Mouse (Mus musculus): ENCODE measurements at regions not wholly inside any gene's neighbourhood (a gene's known extent, or its start where the extent isn't known, plus 50 kb on each side); places are given as distances from the start of the nearest gene placed in this dataset.

GRCm38 (mm10) chr15:67725239-67725638, 1224.5 kb upstream of the Lrrc6 start:
- no peak for DNase-seq

- no peak for DNase-seq
Measured at GRCm38 (mm10) chr15:67714203-67714602, 1213.5 kb upstream of the Lrrc6 start.

GRCm38 (mm10) chr15:67686140-67686539, 1185.4 kb upstream of the Lrrc6 start:
- no peak for DNase-seq

GRCm38 (mm10) chr15:67673276-67673675, 1172.6 kb upstream of the Lrrc6 start:
- no peak for DNase-seq

GRCm38 (mm10) chr15:67636155-67636554, 1135.4 kb upstream of the Lrrc6 start:
- DNase-seq: peak; percentile 10

GRCm38 (mm10) chr15:67626704-67627287, 1126.1 kb upstream of the Lrrc6 start:
- no peak for DNase-seq

GRCm38 (mm10) chr15:67611896-67612295, 1111.2 kb upstream of the Lrrc6 start:
- no peak for DNase-seq

- DNase-seq: no peak
Measured at GRCm38 (mm10) chr15:67598426-67598825, 1097.7 kb upstream of the Lrrc6 start.

GRCm38 (mm10) chr15:67576581-67576980, 1075.9 kb upstream of the Lrrc6 start:
- DNase-seq: no peak

GRCm38 (mm10) chr15:67571614-67572013, 1070.9 kb upstream of the Lrrc6 start:
- DNase-seq: no peak

- no peak for DNase-seq
Measured at GRCm38 (mm10) chr15:67557304-67557703, 1056.6 kb upstream of the Lrrc6 start.

- DNase-seq: no peak
Measured at GRCm38 (mm10) chr15:67551911-67552310, 1051.2 kb upstream of the Lrrc6 start.

- DNase-seq: no peak
Measured at GRCm38 (mm10) chr15:67546896-67547400, 1046.2 kb upstream of the Lrrc6 start.

- DNase-seq: no peak
Measured at GRCm38 (mm10) chr15:67545745-67546144, 1045.0 kb upstream of the Lrrc6 start.

- no peak for DNase-seq
Measured at GRCm38 (mm10) chr15:67513722-67514121, 1013.0 kb upstream of the Lrrc6 start.

GRCm38 (mm10) chr15:67495001-67495658, 994.4 kb upstream of the Lrrc6 start:
- DNase-seq: no peak

GRCm38 (mm10) chr15:67481733-67482132, 981.0 kb upstream of the Lrrc6 start:
- DNase-seq: no peak

- no peak for DNase-seq
Measured at GRCm38 (mm10) chr15:67474325-67474724, 973.6 kb upstream of the Lrrc6 start.

GRCm38 (mm10) chr15:67472979-67473378, 972.3 kb upstream of the Lrrc6 start:
- no peak for DNase-seq

GRCm38 (mm10) chr15:67471283-67471682, 970.6 kb upstream of the Lrrc6 start:
- no peak for DNase-seq

- no peak for DNase-seq
Measured at GRCm38 (mm10) chr15:67470036-67470435, 969.3 kb upstream of the Lrrc6 start.

- DNase-seq: no peak
Measured at GRCm38 (mm10) chr15:67467404-67468345, 967.0 kb upstream of the Lrrc6 start.

- no peak for DNase-seq
Measured at GRCm38 (mm10) chr15:67462863-67463262, 962.2 kb upstream of the Lrrc6 start.

GRCm38 (mm10) chr15:67460384-67460783, 959.7 kb upstream of the Lrrc6 start:
- DNase-seq: no peak

All from cerebellum, adult 9-11 months (tissue).